Mouse (Mus musculus) heart, postnatal 14 days (tissue): Measurements from ENCODE around the gene Dusp5. TPM values are rescaled to one million over a fixed set of nuclear protein-coding genes. Genes with fewer than 3 reads are reported as not detected.
A peak's percentile ranks its signal among the peaks of the same experiment; 100 is the strongest.
"Not testable (repeated sequence)": the region's sequence is repeated elsewhere in the genome, so short reads cannot be mapped to it uniquely, and the experiment has no call there.

Source experiments
- DNase-seq, 2 experiments: peaks; one replicate each; pipeline ENCODE4 v3.0.0; 2021 to 2022
- intact Hi-C: fragments of 180-260 bp; cut with DNase I; formaldehyde crosslinking; loops from one replicate; pipeline ENCODE4 v1.15.1; 2025
- total RNA-seq, 2 experiments: library from RNA; stranded (reverse); gene quantifications; 2 replicates each; pipeline ENCODE4 v1.2.3; 2021

Gene Dusp5
- total RNA-seq, 2 experiments from 2014 or later = 9.9 to 10.0 TPM

GRCm38 (mm10) chr19:53572607-53573006, 43.7 kb downstream of the Dusp5 start:
- no peak for DNase-seq
- intact Hi-C loops = no loop called here

GRCm38 (mm10) chr19:53573151-53573550, 44.2 kb downstream of the Dusp5 start:
- intact Hi-C loops = no loop called here
- no peak for DNase-seq

- intact Hi-C loops = no loop called here
- DNase-seq = no peak
Observed at GRCm38 (mm10) chr19:53574131-53574530, 45.2 kb downstream of the Dusp5 start.

- intact Hi-C loops = no loop called here
- DNase-seq = no peak
Observed at GRCm38 (mm10) chr19:53574546-53574945, 45.6 kb downstream of the Dusp5 start.

- intact Hi-C loops = no loop called here
- DNase-seq = no peak
Observed at GRCm38 (mm10) chr19:53575296-53576010, 46.5 kb downstream of the Dusp5 start.

- no peak for DNase-seq
- intact Hi-C loops = no loop called here
Observed at GRCm38 (mm10) chr19:53576061-53576460, 47.2 kb downstream of the Dusp5 start.

GRCm38 (mm10) chr19:53577025-53577800, 48.3 kb downstream of the Dusp5 start:
- DNase-seq = no peak
- intact Hi-C loops = no loop called here

- intact Hi-C loops = loop anchor here (1.0 to 2.0 kb wide), 3 partner anchors 50 to 184 kb away; partner anchors contain the start of gene Dusp5
- DNase-seq = peak; percentile 52 to 79
Observed at GRCm38 (mm10) chr19:53578597-53579252, 49.8 kb downstream of the Dusp5 start.

- intact Hi-C loops, DNase-seq: not testable (repeated sequence)
Observed at GRCm38 (mm10) chr19:53580271-53580670, 51.4 kb downstream of the Dusp5 start.

GRCm38 (mm10) chr19:53587686-53588085, 58.8 kb downstream of the Dusp5 start:
- DNase-seq, intact Hi-C loops: not testable (repeated sequence)

- intact Hi-C loops, DNase-seq: not testable (repeated sequence)
Observed at GRCm38 (mm10) chr19:53588968-53589367, 60.1 kb downstream of the Dusp5 start, which contains the start of gene Nutf2-ps1. TSS of gene Nutf2-ps1 (minus strand) at chr19:53589068.

Other genes with a start within 250 kb of the Dusp5 start
- 10 to 100 TPM; 37.0 to 40.7 TPM for gene Mxi1, start 218.6 kb upstream of the Dusp5 start, total RNA-seq
- gene Gm10197, start 157.3 kb upstream of the Dusp5 start, total RNA-seq = not detected
- 10 to 100 TPM; 29.7 to 31.6 TPM for gene Smndc1, start 138.5 kb upstream of the Dusp5 start, total RNA-seq
- gene Nutf2-ps1, start 60.0 kb downstream of the Dusp5 start, total RNA-seq = 10 to 100 TPM; 85.0 to 85.9 TPM
- 10 to 100 TPM; 22.1 to 22.8 TPM for gene Smc3, start 71.3 kb downstream of the Dusp5 start, total RNA-seq
- 100 to 1,000 TPM; 224 to 225 TPM for gene Rbm20, start 148.2 kb downstream of the Dusp5 start, total RNA-seq